Mouse (Mus musculus): ENCODE measurements around the gene Taf6. TPM values are rescaled to one million over a fixed set of nuclear protein-coding genes. Genes with fewer than 3 reads are reported as not detected.

Taf6 gene
- total RNA-seq, 2 experiments from 2014 or later, result 37.9 to 44.8 TPM

Other genes with a start within 250 kb of the Taf6 start
- not detected in 2 replicates for gene Gjc3, start 224.4 kb downstream of the Taf6 start, total RNA-seq (2014; fragmentation: Nextera tagmentation)
- gene Gjc3, start 224.4 kb downstream of the Taf6 start, total RNA-seq (2017), result not detected in 2 replicates
- gene Azgp1, start 205.9 kb downstream of the Taf6 start, total RNA-seq (2014; fragmentation: Nextera tagmentation), result not detected in 2 replicates
- gene Azgp1, start 205.9 kb downstream of the Taf6 start, total RNA-seq (2017), result not detected in 2 replicates
- gene Smok3a, start 166.2 kb downstream of the Taf6 start, total RNA-seq (2014; fragmentation: Nextera tagmentation), result not detected in 2 replicates
- not detected in 2 replicates for gene Smok3a, start 166.2 kb downstream of the Taf6 start, total RNA-seq (2017)
- gene Smok3b, start 166.0 kb downstream of the Taf6 start, total RNA-seq (2014; fragmentation: Nextera tagmentation), result not detected in 2 replicates
- gene Smok3b, start 166.0 kb downstream of the Taf6 start, total RNA-seq (2017), result not detected in 2 replicates
- gene Smok3c, start 134.3 kb downstream of the Taf6 start, total RNA-seq (2014; fragmentation: Nextera tagmentation), result not detected in 2 replicates
- gene Smok3c, start 134.3 kb downstream of the Taf6 start, total RNA-seq (2017), result not detected in 2 replicates
- 40.3 and 41.1 TPM in 2 replicates for gene Zkscan1, start 102.4 kb downstream of the Taf6 start, total RNA-seq (2014; fragmentation: Nextera tagmentation)
- gene Zkscan1, start 102.4 kb downstream of the Taf6 start, total RNA-seq (2017), result 38.0 and 44.5 TPM in 2 replicates
- 14.4 and 18.0 TPM in 2 replicates for gene Zscan21, start 70.5 kb downstream of the Taf6 start, total RNA-seq (2014; fragmentation: Nextera tagmentation)
- 10.8 and 16.5 TPM in 2 replicates for gene Zscan21, start 70.5 kb downstream of the Taf6 start, total RNA-seq (2017)
- gene Zfp113, start 31.7 kb downstream of the Taf6 start, total RNA-seq (2014; fragmentation: Nextera tagmentation), result 7.3 and 7.5 TPM in 2 replicates
- 7.8 and 10.9 TPM in 2 replicates for gene Zfp113, start 31.7 kb downstream of the Taf6 start, total RNA-seq (2017)
- gene Cops6, start 26.4 kb downstream of the Taf6 start, total RNA-seq (2014; fragmentation: Nextera tagmentation), result 81.1 and 121 TPM in 2 replicates
- 51.6 and 66.1 TPM in 2 replicates for gene Cops6, start 26.4 kb downstream of the Taf6 start, total RNA-seq (2017)
- 37.3 and 53.0 TPM in 2 replicates for gene Ap4m1, start 15.4 kb downstream of the Taf6 start, total RNA-seq (2014; fragmentation: Nextera tagmentation)
- 18.9 and 32.8 TPM in 2 replicates for gene Ap4m1, start 15.4 kb downstream of the Taf6 start, total RNA-seq (2017)
- 343 and 361 TPM in 2 replicates for gene Mcm7, start 15.0 kb downstream of the Taf6 start, total RNA-seq (2014; fragmentation: Nextera tagmentation)
- 397 and 503 TPM in 2 replicates for gene Mcm7, start 15.0 kb downstream of the Taf6 start, total RNA-seq (2017)
- 22.0 and 26.2 TPM in 2 replicates for gene Cnpy4, start within 50 bp of the Taf6 start, total RNA-seq (2014; fragmentation: Nextera tagmentation)
- gene Cnpy4, start within 50 bp of the Taf6 start, total RNA-seq (2017), result 35.3 and 36.5 TPM in 2 replicates
- 5.1 and 8.0 TPM in 2 replicates for gene Mblac1, start 6.9 kb upstream of the Taf6 start, total RNA-seq (2014; fragmentation: Nextera tagmentation)
- 2.5 and 8.3 TPM in 2 replicates for gene Mblac1, start 6.9 kb upstream of the Taf6 start, total RNA-seq (2017)
- 0.28 TPM in 1 of 2 replicates, not detected in the other for gene Nxpe5, start 38.4 kb upstream of the Taf6 start, total RNA-seq (2014; fragmentation: Nextera tagmentation)
- 0.94 and 1.0 TPM in 2 replicates for gene Nxpe5, start 38.4 kb upstream of the Taf6 start, total RNA-seq (2017)
- gene Lamtor4, start 68.0 kb upstream of the Taf6 start, total RNA-seq (2014; fragmentation: Nextera tagmentation), result 28.7 and 36.3 TPM in 2 replicates
- 27.0 and 30.0 TPM in 2 replicates for gene Lamtor4, start 68.0 kb upstream of the Taf6 start, total RNA-seq (2017)
- 113 and 199 TPM in 2 replicates for gene BC037034, start 76.6 kb upstream of the Taf6 start, total RNA-seq (2014; fragmentation: Nextera tagmentation)
- 46.5 and 50.8 TPM in 2 replicates for gene BC037034, start 76.6 kb upstream of the Taf6 start, total RNA-seq (2017)
- gene Gal3st4, start 85.4 kb upstream of the Taf6 start, total RNA-seq (2014; fragmentation: Nextera tagmentation), result not detected in 2 replicates
- gene Gal3st4, start 85.4 kb upstream of the Taf6 start, total RNA-seq (2017), result not detected in 2 replicates
- not detected in 2 replicates for gene Gm43720, start 92.5 kb upstream of the Taf6 start, total RNA-seq (2014; fragmentation: Nextera tagmentation)
- gene Gm43720, start 92.5 kb upstream of the Taf6 start, total RNA-seq (2017), result not detected in 2 replicates
- gene Gpc2, start 92.6 kb upstream of the Taf6 start, total RNA-seq (2014; fragmentation: Nextera tagmentation), result 6.0 and 15.0 TPM in 2 replicates
- 0.89 and 6.5 TPM in 2 replicates for gene Gpc2, start 92.6 kb upstream of the Taf6 start, total RNA-seq (2017)
- gene Stag3, start 92.8 kb upstream of the Taf6 start, total RNA-seq (2014; fragmentation: Nextera tagmentation), result 13.1 and 15.7 TPM in 2 replicates
- gene Stag3, start 92.8 kb upstream of the Taf6 start, total RNA-seq (2017), result 9.9 and 13.4 TPM in 2 replicates
- gene Pvrig, start 154.5 kb upstream of the Taf6 start, total RNA-seq (2014; fragmentation: Nextera tagmentation), result 4.0 TPM in 1 of 2 replicates, not detected in the other
- not detected in 2 replicates for gene Pvrig, start 154.5 kb upstream of the Taf6 start, total RNA-seq (2017)